Mouse (Mus musculus) telencephalon, adult 2 months (tissue): ENCODE measurements around the gene Eif2d.

ENCODE experiments used
- DNase-seq: peaks from one replicate; pipeline ENCODE4 v3.0.0-alpha.2; 2011; ENCODE audit warnings: low read depth, low spot score

Eif2d gene

DNA sequence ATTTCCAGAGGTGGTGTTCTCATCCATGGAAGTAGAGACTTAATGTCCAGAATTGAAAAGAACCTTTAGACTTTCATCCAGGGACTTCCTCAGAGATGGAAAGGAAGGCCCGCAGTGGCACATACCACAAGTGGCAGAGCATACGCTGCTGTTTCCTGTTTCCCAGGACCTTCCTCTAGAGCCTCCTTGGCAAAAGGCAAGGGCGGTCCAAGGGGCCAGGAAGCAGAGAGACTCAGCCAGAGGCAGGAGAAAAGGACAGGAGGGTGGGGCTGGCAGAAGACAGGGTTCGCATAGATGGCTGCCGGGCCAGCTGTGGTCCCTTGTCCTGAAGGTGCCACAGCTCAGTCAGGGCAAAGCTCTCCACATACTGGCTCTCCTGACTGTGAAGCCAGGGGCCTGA lies 60.0 kb downstream of the Eif2d start:
- DNase-seq, result no peak

DNA sequence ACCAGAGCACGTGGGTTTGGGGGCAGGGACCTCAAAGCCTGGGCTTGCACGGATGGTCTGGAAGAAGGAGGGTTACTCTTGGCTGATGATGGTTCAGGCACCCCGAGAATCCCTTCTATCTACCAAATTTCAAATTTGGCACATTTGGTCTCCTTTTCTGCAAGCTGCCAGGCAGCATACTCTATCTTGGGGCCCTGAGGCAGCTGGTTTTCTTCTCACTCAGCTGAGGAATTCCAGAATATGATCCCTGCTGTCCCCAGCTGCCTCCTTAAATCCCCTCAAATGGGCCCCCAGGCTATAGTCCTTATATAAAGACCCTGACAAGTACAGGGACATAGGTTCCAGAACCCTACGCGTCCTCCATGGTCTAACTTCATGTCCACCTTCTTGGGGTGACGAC lies 60.4 kb downstream of the Eif2d start:
- DNase-seq, result no peak

DNA sequence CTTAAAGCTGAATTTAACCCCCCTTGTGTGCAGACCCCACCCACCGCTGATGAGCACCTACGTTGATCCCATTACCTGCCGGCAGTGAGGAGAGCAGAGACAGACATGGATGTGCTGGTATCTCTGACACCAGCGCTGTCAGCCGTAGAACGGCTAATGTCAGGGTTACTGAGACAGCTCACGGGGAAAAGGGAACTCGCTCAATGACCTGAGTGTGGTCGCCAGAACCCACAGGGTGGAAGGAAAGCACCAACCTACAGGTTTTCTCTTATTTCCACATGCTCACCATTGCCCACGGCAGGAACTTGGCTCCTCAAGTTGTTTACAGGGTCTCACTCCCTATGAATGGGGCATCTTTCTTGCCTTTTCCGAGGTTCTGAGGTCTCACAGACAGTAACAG lies 66.0 kb downstream of the Eif2d start:
- DNase-seq, result no peak

DNA sequence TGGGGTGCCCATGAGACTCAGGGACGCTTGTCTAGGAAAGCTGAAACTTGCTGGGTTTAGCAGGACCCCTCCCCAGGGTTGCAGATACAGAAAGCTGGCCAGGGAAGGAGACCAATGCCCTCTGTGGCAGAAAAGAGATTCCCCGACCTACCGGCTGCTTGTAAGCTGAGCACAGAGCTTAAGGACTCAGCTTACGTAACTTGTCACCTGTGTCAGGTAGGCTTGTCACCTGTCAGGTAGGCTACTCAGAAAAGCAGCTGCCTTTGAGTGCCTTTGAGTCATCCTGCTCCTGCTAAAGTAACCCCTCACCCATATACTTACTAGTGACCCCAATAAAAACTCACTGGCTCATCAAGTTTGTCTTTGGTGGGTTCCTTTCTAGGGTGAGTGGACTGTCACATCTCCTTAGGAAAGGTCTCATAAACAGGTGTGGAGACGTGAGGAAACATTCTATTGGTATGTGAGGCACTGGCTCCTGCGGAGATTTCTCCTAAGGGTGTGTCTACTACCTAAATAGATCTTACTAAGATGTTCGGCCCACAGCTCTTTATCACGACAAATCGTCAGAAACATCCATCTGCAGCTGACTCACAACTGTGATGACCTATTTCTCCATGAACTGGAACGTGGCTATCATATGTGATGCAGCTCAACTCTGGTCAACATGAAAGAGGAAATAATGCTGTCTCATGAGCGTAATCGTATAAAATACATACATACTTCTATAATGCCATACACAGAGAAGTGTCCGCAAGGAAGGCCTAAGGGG lies 69.0 kb downstream of the Eif2d start:
- no peak for DNase-seq

DNA sequence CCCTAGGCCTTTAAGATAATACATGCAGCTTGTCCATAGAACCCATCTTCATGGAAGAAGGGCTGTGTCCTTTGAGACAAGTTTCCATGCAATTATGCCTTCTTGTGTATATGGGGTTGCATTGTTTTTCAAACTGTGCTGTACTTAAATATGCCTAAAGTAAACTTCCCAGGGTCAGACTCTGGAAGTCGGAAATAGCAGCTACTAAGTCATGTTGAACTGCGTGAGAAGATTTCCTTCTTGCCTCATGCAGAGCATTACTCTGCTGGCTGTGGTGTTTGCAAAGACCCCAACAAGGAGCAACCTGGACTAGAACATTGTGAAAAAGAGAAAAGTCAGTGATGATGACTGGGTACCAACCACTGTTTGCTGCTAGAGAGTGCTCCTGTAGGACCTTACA lies 70.4 kb downstream of the Eif2d start:
- DNase-seq, result no peak

DNA sequence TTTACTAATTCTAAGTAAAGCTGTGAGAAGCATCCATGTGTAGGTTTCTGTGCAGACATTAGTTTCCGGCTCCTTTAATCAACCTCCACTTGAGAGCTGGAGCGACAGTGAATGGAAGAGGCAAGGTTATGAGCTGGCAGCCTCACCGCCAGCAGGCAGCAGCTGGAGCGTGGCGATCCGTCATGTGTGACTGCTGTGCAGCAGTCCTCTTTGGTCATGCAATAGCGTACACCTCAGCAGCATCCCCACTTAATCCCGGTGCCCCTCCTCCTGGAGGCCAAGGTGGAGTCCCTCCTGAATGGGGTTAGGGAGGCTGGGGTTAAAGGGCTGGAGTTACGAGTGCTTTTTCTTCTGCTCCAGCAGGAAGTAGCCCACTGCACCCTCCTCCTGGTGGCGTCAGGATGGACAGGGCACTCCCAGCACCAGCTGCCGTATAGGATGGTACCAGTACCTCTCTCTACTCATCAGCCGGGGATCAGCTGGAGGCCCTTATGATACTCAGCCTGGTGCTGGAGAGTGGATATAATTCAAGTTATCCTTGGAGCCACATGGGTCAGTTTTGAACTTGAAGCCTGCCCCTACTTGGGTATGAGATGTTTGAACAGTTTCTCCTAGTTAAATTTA lies 72.0 kb downstream of the Eif2d start:
- DNase-seq, result no peak

DNA sequence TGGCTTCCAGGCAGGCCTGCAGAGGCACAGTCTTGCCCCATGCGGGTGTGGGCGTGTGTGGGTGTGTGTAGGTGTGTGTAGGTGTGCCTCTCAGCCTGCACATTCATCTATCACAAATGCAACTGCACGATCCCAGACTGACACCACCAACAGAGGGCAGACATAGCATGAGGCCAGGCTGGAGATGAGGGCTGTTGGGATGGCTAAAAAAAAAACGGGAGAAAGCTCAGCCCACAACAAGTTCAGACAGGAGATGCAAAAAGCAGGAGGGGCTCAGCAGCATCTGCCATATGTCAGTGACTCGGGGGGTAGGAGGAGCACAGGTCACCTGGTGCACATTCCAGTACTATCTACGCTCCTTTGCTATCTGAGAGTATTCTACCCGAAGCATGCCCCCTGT lies 75.2 kb downstream of the Eif2d start:
- no peak for DNase-seq

DNA sequence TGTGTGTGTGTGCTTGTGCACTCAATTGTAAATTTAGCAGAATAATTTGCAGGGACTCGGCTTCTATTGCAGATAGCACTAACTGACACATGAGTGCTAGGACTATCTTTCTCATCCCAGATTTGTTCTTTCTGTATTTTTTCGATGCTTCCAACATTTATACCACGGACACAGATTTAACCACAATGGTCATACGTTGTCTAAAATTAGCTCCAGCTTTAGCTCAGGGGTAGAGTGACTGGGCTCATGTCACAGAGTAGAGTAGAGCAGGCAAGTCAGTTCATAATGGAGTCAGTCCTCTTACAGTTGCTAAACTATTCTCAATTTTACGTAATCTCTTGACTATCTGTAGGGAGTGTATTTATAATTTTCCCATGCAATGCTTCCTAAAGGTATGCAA lies 75.7 kb downstream of the Eif2d start:
- no peak for DNase-seq

DNA sequence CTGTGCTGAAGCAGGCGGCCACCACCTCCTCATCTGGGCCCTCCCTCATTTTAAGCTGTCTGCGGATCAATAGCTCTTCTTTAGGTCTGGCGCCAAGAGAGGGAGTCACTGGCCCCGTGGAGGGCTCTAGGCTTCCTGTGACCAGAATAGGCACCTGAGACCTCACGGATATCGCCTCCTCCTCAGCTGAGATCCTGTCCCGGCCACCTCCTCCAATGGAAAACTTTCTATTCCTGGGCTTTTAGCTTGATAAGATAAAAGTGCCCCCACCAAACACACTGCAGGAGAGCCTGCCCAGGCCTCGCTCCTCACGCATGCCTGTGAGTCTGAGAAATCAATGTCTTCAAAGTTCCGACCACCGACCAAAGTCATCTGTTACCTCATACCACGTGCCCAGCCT lies 80.5 kb downstream of the Eif2d start:
- no peak for DNase-seq

DNA sequence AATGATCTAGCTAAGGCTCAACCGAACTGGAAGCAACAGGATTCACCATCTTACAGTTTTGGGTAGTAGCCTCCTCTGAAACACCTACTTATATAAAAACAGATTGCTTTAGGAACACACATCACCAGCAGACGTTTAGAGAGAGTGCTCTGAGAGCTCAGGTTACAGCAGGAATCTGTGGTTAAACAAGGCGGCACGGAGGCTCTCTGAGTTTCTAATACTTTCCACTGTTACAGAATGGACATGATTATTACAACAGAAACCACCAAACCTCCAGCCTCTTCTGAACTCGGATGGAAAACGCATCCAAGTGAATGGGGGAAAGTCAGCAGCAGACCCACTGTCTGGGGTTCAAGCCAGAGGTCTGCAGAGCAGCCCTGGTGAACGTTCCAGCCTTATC lies 83.1 kb downstream of the Eif2d start:
- DNase-seq, result no peak
